Mouse (Mus musculus): ENCODE results near the gene Hoxc4.

Hoxc4 gene

DNA sequence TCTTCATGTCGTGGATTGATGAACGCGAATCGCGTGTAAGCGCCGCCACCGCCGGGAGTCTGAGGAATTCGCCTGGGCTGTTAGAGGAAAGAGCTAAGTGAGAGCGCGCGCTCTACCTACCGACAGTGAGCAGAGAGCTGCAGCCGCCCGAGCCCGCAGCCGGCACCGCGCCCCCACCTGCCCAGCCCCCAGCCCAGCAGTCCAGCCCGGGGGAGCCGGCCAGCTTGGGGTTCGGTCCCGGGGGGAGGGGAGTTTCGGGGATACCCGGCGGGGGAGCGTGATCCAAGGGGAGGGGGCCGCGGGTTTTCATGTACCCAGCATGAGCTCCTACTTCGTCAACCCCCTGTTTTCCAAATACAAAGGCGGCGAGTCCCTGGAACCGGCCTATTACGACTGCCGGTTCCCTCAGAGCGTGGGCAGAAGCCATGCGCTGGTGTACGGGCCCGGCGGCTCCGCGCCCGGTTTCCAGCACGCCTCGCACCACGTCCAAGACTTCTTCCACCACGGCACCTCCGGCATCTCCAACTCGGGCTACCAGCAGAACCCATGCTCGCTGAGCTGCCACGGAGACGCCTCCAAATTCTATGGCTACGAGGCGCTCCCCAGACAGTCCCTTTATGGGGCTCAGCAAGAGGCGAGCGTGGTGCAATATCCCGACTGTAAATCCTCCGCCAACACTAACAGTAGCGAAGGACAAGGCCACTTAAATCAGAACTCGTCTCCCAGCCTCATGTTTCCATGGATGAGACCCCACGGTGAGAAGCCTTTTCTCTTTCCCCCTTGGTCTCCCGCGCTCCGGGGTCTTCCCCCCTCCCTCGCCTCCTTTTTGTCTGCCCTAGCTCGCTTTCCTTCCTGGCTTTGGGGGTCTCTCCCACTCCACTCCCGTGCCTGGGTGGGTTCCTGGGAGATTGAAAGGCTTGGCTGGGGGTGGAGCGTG lies 28.0 kb upstream of the Hoxc4 start, which contains the start of gene Hoxc8:
TSS of gene Hoxc8 (plus strand) at position 147 of the 937 bp plus-strand sequence.
- DNase-seq = peak; percentile 78 to 87

DNA sequence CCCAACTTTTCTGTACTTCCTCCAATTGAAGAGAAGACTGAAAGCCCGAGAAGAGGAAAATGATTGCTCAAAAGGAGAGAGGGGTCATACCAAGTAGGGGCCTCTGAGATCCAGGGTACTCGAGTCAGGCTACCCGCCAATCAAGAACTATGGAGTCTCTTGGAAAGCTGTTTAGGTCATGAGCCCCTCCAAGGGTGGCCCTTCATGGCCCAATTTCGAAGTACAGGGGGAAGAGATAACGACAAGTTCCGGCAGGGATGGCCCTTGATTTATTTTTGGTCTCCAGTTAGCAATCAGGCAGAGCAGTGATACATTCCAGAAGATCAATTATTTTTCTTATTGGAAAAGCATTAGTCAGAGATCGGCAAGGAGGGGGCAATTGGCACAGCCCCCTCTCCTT lies 27.0 kb upstream of the Hoxc4 start:
- DNase-seq = no peak

DNA sequence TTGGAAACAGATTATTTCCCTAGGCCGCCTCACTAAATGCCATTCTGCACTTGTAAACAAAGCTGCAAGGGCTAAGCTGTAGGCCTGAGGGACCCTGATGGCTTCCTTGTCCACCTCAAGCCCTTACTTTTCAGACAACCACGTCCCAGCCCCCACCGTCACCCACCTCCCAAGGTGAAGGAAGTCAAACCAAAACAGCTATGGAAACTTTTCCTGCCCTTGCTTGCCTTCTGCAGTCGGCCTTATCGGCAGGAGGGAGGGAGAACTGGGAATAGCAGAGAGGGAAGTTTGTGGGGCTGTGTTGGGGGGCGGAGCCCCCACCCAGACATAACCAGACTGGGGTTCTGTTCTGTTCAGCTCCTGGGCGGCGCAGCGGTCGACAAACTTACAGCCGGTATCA lies 26.5 kb upstream of the Hoxc4 start:
- peak in 1 of 2 experiments; percentile 51 for DNase-seq

DNA sequence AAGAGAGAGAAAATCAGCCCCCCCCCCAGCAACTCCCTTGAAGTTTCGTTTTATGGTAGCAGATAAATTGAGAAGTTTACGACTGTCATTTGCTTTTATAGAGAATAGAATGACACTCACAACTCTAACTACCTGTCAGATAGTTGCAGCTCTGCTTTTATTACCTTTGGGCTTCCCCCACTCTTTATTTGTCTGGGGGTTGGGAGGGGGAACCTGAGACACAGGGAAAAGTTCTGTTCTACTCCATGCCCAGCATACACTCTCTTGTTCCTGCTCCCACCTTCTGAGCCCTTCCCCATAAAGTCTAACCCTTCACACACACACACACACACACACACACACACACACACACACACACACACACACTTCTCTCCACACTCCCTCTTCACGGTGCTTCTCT lies 25.9 kb upstream of the Hoxc4 start:
- no peak for DNase-seq

DNA sequence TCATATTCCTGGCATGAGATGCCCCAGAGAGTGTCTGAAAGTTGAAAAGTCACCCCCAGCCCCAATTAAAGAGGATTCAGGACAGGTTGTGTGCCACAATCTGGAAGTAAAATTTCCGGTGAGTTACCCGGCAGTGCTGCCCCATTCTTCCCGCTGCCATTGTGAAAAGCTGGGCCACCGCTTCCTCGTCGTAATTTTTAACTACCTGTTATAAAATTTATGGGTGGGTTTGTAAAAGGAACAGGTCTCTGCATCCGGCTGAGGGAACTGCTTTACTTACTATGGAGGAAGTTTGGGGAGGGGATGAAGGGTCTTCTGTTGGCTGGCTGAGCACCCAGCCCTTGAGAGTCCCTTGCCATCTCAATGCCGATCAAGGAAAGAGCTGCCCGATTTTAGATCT lies 22.2 kb upstream of the Hoxc4 start:
- DNase-seq = no peak

DNA sequence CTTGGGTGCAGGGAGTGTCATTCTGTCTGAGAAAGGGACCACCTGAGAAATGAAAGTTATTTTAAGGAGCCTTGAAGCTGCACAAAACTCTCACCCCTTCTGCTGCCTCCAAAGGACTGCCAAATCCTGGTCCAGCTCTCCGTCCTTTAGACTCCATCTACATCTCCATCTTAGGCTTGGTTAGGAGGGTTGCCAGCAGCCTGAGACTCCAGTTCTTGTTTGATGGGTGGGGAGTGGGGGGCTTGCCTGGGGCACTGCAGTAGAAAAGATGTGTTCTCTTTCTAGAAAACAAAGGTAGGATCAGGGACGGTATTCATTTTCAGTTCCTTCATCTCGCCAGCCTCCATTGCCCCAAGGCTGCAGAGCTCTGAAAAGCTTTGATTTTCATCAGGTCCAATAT lies 21.3 kb upstream of the Hoxc4 start:
- peak in 1 of 2 experiments; percentile 57 for DNase-seq

DNA sequence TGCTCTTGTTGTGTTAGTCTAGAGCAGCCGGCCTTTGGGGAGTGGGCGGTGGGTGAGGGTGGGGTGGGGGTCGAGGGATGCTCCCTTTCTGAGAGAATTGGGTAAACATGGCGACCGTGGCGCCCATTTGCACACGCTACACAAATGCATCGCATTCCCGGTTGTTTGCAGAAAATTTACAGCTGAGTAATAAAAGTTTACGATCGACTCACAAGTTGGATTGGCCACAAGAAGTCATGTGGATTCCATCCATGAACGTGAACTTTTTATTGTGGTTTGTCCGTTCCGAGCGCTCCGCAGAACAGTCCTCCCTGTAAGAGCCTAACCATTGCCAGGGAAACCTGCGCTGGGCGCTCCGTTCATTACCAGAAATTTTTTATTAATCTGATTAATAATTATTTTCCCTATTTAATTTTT lies 20.8 kb upstream of the Hoxc4 start, which contains the start of gene Hoxc6:
TSS of gene Hoxc6 (plus strand) at position 319 of the 417 bp plus-strand sequence.
- peak; percentile 69 to 81 for DNase-seq

DNA sequence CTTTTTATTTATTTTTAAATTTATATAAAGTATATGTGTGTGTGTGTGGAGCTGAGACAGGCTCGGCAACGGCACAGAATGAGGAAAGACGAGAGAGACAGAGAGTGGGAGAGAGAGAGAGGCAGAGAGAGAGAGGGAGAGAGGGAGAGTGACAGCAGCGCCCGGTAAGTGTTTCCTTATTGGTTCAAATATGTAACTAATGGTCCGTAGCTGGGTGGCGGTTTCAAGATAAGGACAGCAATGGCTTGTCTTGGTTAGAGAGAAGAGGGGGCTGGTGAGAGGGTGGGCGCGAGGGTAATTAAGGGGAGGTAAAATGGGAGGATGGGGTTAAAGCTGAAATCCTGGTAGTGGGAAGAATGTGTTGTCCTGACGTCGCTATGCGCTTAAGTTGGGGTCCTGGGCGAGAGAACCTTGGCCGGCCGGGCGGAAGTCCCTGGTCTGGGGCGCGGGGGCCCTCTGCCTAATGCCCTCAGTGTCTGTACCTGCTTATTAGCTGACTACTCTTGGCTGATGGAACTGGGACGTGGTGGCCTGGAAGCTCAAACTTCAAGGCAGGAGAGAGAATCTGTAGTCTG lies 20.0 kb upstream of the Hoxc4 start:
- no peak for DNase-seq

DNA sequence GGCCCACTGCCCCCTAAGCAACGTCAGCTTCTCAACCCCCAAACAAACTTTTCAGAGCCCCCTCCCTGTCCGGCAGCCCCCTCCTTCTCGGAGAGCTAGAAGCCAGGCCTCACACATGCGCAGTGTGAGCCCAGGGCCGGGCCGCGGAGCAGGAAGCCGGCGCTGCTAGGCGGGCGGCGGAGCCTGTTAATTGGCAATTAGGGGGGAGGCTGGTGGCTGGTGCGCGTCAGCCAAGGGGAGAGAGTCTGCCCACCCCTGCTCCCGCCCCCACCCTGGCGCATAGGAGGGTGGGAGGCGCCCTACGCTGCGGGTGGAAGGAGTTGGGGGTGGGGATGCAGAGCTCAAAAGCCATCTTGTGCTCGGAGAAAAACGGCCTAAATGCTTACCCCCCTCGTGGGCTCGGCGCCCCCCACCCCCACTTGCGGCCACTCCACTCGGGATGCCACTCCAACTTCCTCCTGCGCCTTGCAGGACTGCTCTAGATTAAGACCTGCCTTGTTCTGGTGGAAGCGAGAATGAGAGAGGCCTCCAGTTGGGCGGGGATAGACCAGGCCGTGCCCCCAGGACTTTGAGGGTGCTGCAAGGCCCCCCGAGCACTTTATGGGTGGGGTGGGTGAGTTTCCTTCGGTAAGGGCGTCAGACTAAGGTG lies 19.4 kb upstream of the Hoxc4 start:
- peak; percentile 92 to 96 for DNase-seq

DNA sequence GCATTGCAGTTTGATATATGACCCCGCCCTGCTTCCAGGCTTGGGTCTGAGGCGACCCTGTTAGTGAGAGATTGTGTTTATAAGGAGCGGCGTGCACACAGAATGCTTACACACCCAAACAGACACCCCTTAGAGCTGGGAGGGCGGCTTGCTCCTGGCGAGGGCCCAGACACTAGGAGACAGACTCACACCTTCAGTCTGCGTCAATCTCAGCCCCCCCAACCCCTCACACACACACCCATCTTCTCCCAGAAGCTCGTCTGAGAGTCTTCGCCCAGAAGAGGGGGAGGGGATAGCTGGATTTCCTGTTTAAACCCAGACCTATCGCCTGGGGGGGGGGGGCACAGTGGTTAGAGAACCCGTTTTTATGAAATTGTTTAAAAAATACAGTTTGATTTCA lies 18.8 kb upstream of the Hoxc4 start:
- peak; percentile 64 to 73 for DNase-seq

DNA sequence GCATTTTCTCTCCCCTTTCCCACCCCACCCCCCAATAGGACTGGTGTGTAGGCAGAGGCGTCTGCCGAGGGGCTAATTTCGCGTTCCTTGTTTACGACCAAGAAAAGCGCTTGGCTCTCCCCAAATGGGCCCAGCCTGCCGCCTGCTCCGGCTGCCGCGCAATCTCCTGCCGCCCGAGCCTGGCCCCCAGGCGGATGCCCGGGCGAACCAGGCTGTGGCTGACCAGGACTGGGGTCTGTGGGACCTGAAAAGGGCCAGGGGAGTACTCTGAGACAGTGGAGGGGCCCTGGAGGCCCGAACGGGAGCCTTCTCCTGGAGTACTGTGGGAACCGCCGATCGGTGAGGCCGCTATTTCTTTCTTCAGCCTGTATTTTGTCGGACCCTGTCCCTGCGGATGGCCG lies 18.2 kb upstream of the Hoxc4 start:
- peak; percentile 52 to 69 for DNase-seq

DNA sequence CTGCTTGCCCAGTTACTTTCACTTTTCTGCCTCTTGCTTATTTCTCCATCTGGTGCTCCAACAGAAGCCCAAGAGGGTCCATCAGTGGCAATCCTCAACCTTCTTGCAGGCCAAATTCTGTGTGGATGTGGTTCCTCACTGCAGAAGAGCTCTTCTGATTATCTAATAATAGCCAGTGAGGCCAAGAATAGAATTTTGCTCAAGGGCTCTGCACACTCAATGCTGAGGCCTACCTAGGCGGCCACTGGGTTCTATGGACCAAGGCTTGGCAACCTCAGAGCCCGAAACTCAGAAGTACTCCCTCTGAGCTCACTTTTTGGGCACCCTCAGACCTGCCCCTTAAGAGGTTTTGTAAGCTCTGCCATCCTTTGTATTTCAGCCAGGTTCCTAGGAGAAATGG lies 17.4 kb upstream of the Hoxc4 start:
- peak in 1 of 2 experiments; percentile 10 for DNase-seq

DNA sequence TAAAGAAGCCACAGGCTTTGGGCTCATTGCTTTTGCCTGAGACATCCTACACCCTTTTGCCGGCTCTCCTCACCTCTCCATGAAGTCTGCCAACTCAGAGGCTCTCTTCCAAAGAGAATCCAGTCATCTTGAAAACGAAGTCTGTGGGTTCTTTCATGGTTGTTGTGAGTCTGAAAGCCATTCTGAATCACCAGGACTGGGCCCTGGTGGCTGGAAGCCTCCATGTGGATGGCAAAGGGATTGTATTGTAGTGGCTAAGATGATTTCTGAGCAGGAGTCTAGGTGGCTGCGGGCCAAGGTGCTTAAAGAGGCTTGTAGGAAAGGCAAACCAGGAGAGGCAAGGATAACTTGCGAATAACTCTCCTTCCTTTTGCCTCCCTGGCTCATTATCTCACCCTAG lies 16.6 kb upstream of the Hoxc4 start:
- peak; percentile 68 to 79 for DNase-seq

DNA sequence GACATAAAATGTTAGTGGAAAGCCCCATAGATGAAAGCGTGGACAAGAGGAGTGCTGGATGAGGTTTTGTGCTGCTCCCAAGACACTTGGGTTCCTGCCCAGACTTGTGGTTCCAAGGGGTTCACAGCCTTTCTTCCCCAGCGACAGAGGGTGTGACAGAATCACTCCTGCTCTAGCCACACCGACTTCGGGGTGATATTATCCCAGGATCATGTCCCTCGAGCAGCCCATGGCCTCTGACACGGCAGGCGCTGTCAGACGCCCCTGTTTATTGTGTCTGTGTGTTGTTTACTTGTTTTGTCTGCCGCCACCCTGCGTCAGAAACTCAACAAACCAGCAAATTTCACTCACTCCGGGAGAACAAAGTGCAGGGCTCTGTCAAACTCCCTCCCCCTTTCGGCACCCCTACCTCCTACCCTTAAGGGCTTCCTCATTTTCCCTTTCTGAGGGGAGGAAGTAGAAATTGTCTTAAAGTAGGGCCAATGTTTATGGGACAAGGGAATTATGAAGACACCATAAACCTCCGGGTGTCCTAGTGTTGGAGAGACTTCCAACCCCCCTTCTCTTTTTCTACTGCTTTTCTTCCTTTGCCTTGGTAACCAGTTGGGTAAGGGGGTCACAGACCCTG lies 15.8 kb upstream of the Hoxc4 start:
- DNase-seq = peak; percentile 66 to 73

DNA sequence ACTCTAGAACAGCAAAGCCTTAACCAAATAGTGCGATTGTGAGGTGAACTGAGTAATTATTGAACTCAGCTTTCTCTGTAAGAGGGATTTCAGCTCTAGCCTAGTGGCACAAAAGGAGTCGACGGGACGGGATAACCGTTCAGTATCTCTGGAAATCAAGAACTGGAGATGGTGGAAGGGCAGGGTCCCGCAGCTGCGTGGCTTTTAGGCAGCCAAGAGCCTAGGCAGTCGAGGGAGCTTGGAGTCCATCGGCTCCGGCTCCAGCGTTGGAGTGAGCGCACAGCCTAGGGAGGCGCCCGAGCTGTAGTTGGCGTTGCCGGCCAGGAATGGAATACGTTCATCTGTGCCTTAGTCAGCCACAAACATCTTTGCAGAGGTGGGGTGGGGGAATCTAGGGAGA lies 13.4 kb upstream of the Hoxc4 start:
- DNase-seq = peak; percentile 71 to 80

DNA sequence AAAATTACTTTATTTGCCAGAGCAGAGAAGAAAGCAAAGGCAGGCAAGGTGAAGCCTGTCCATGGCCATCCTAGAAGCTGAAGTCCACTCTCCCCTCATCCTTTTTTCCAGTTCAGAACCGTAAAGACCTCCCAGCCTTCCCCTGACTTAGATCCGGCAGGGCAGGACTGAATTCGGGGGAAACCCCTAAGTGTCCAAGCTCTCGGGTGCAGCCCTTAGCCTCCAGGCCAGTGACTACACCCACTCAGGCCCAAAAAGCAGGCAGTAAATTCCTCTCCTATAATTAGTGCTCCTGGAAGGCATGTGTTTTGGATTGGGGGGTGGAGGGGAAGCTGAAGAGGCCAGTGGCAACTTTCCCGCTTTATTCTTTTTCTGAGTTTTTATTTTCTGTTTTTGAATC lies 12.9 kb upstream of the Hoxc4 start:
- DNase-seq = peak; percentile 38 to 64

DNA sequence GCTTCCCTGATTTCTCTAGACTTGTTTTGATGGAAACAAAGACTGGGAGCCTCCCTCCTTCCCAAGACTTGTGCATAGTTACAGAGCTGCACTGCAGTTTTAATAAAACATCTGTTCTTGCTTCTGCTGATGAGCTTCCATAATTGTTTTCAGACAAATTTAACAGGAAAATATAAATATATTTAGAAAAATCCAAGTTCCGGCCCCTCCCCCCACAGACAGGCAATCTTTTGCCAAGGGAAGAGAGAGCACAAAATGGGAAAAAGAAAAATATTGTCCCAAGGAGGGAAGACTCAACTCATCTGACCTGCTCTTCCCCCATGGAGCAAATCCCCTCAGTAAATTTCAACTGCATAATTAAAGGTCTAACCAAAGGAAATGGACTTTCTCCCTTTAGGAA lies 12.4 kb upstream of the Hoxc4 start:
- peak; percentile 65 to 67 for DNase-seq

DNA sequence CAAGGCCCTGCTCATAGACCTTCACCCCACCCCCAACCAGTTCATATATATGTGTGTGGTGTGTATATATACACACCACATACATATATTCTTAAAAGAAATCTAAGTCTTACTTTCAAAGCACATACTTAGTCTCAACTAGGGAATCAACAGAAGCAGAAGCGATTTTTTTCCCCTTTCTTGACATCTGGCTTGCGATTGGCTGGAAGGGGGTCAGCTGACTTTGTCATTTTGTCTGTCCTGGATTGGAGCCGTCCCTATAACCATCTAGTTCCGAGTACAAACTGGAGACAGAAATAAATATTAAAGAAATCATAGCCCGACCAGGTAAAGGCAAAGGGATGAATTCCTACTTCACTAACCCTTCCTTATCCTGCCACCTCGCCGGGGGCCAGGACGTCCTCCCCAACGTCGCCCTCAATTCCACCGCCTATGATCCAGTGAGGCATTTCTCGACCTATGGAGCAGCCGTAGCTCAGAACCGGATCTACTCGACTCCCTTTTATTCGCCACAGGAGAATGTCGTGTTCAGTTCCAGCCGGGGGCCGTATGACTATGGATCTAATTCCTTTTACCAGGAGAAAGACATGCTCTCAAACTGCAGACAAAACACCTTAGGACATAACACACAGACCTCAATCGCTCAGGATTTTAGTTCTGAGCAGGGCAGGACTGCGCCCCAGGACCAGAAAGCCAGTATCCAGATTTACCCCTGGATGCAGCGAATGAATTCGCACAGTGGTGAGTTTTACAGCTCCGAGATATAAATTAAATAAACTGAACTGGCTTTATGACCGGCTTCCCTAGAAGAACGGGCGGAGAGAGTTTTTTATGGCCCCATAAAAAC lies 9.2 kb upstream of the Hoxc4 start:
- DNase-seq = peak; percentile 62 to 75

DNA sequence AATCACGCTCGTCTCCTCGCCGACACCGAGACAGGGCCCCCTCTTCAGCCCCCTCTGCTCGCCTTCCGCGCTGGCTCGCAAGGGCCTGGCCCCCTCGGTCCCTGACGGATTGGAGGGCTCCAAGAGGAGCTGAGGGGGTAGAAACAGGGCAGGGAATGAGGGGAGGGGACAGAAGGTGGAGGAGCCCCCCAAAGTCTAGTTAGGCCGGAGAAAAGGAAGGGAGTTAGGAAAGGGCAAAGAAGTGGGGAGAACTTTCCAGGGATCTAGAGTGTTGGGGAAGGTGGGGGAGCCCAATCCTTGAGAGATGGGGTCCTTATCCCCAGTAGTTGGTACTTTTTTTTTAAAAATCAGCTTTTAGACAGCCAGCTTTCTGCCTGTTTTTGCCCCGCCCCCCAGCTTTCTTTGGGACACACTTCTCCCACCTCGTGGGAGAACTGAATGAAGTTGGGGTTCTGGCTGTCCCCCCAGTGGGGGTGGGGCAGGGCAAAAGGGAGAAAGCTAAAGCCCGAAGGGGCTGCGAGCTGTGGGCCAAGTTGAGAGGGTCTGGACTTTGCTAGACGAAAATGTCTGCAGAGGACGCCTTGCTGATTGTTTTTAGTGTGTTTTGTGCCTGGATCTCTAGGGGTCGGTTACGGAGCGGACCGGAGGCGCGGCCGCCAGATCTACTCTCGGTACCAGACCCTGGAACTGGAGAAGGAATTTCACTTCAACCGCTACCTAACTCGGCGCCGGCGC lies 8.5 kb upstream of the Hoxc4 start:
- peak; percentile 55 to 69 for DNase-seq

DNA sequence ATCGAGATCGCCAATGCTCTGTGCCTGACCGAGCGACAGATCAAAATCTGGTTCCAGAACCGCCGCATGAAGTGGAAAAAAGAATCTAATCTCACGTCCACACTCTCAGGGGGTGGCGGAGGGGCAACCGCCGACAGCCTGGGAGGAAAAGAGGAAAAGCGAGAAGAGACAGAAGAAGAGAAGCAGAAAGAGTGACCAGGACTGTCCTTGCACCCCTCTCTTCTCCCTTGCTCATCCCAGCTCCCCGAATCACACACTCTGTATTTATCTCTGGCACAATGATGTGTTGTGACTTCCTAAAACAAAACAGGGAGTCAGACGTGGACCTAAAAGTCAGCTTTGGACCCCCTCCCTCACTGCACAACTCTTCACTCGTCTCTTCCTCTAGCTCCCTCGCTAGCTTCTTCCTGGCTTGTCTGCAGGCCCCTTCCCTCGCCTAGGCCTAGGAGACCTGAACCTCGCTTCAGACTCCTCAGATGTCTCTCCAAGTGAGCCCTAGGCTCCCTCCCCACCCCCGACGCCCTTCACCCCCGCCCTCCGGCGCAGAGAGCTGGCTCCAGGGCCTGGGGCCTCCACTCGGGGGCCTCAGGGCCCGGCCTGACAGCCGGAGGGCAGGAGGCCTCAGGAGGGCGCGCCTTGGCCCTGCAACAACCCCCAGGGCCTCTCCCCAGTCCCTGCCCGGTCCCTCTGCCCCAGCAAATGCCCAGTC lies 7.7 kb upstream of the Hoxc4 start:
- DNase-seq = peak; percentile 32 to 49
